Mouse (Mus musculus) hindbrain, embryonic 16.5 days (tissue): ENCODE data around the gene Naa30. TPM values are rescaled to one million over a fixed set of nuclear protein-coding genes. Genes with fewer than 3 reads are reported as not detected.

ENCODE experiments used
- polyA plus RNA-seq: library from polyadenylated mRNA; unstranded; fragments of >200 nt; fragmentation: Nextera tagmentation; extraction: Ambion mirVana; gene quantifications from 2 replicates; pipeline ENCODE4 v1.2.1, GENCODE M21; 2015

Gene Naa30
- polyA plus RNA-seq, 1 experiment from 2014 or later = 9.2 TPM

Other genes with a start within 250 kb of the Naa30 start
- gene Ap5m1, start 106.1 kb upstream of the Naa30 start, polyA plus RNA-seq = 19.7 and 20.2 TPM in 2 replicates
- gene Exoc5, start 105.6 kb upstream of the Naa30 start, polyA plus RNA-seq = 54.6 and 61.4 TPM in 2 replicates
- gene ccdc198, start 73.2 kb downstream of the Naa30 start, polyA plus RNA-seq = 0.11 and 0.19 TPM in 2 replicates